Mouse (Mus musculus) lung, adult 2 months (tissue): ENCODE data around the gene Psd.

Experiments
- CTCF ChIP-seq: fragments of 200-500 bp; IDR thresholded peaks from 2 replicates; pipeline ENCODE4 v1.5.1; 2011; ENCODE audit warnings: mild to moderate bottlenecking, low read length, control low read depth; ENCODE audit not compliant: insufficient read depth
- POLR2A ChIP-seq: fragments of 200-500 bp; IDR thresholded peaks from 2 replicates; pipeline ENCODE4 v1.6.1; 2011; ENCODE audit warnings: low read depth, mild to moderate bottlenecking, control low read depth, low read length, borderline replicate concordance; ENCODE audit errors: extremely low read depth

GRCm38 (mm10) chr19:46311341-46311740 is 15.6 kb downstream of the Psd start:
- no peak for TF ChIP-seq CTCF
- no peak for TF ChIP-seq POLR2A
